Mouse (Mus musculus): Measurements from ENCODE around the gene Ythdf1. TPM values are rescaled to one million over a fixed set of nuclear protein-coding genes. Genes with fewer than 3 reads are reported as not detected.

The Ythdf1 gene
- polyA plus RNA-seq, 1 experiment from 2014 or later: 52.0 TPM

- Histone ChIP-seq H3K9me3 (no peaks in the 10 kb centered on the region), H3K4me2 (peak overlapping the region; percentile 56), H3K9ac (peak overlapping the region; percentile 98), H3K36me3 (replicated peaks) (no peaks in the 10 kb centered on the region), H3K4me3 (peak overlapping the region; percentile 87), H3K27me3 (replicated peaks) (no peaks in the 10 kb centered on the region), H3K27ac (peak overlapping the region; percentile 98), H3K4me1 (peaks cover 49% of the 10 kb centered on the region)
- 2% methylated on average over 26 of the region's 29 CpGs for WGBS
- ATAC-seq (replicated peaks): peak; percentile 4
These were observed 30.2 kb downstream of the Ythdf1 start for GRCm38 (mm10) chr2:180890422-180891074.

- Histone ChIP-seq H3K4me3 (peak overlapping the region; percentile 87; the same call in 1 of the 2 replicates), H3K9me3 (no peaks in the 10 kb centered on the region), H3K36me3 (replicated peaks) (no peaks in the 10 kb centered on the region), H3K4me2 (peak overlapping the region; percentile 56), H3K27ac (peak overlapping the region; percentile 98), H3K27me3 (replicated peaks) (no peaks in the 10 kb centered on the region), H3K9ac (peak overlapping the region; percentile 98; the same call in 1 of the 2 replicates), H3K4me1 (peaks cover 43% of the 10 kb centered on the region)
- no peak for ATAC-seq (replicated peaks)
- WGBS: 11% methylated on average over 4 of the region's 4 CpGs
These were observed 30.8 kb downstream of the Ythdf1 start for GRCm38 (mm10) chr2:180889921-180890280.

GRCm38 (mm10) chr2:180889271-180889920, 31.4 kb downstream of the Ythdf1 start:
- Histone ChIP-seq H3K27ac (peak overlapping the region; percentile 98), H3K27me3 (replicated peaks) (no peaks in the 10 kb centered on the region), H3K4me1 (peaks cover 43% of the 10 kb centered on the region), H3K4me2 (peak overlapping the region; percentile 56), H3K4me3 (peak overlapping the region; percentile 17), H3K36me3 (replicated peaks) (no peaks in the 10 kb centered on the region), H3K9me3 (no peaks in the 10 kb centered on the region), H3K9ac (peak overlapping the region; percentile 38)
- no peak for ATAC-seq (replicated peaks)
- 2% methylated on average over 19 of the region's 19 CpGs for WGBS

- Histone ChIP-seq H3K4me2 (no peak overlapping the region), H3K9me3 (no peaks in the 10 kb centered on the region), H3K36me3 (replicated peaks) (no peaks in the 10 kb centered on the region), H3K27me3 (replicated peaks) (no peaks in the 10 kb centered on the region), H3K9ac (no peak overlapping the region), H3K4me3 (no peak overlapping the region), H3K27ac (no peak overlapping the region), H3K4me1 (peaks cover 38% of the 10 kb centered on the region)
- ATAC-seq (replicated peaks): no peak
- WGBS: 76% methylated on average over 5 of the region's 5 CpGs
These were observed 35.5 kb downstream of the Ythdf1 start for GRCm38 (mm10) chr2:180885270-180885669.

GRCm38 (mm10) chr2:180881281-180881680, 39.5 kb downstream of the Ythdf1 start:
- H3K27me3 ChIP-seq (replicated peaks): no peaks in the 10 kb centered on the region
- H3K4me2 ChIP-seq: no peak overlapping the region
- no peak overlapping the region for H3K4me3 ChIP-seq
- H3K27ac ChIP-seq: no peak overlapping the region
- no peaks in the 10 kb centered on the region for H3K36me3 ChIP-seq (replicated peaks)
- no peak overlapping the region for H3K9ac ChIP-seq
- WGBS: 79% methylated on average over 9 of the region's 9 CpGs
- H3K9me3 ChIP-seq: no peaks in the 10 kb centered on the region
- no peak for ATAC-seq (replicated peaks)
- peaks cover 27% of the 10 kb centered on the region for H3K4me1 ChIP-seq

GRCm38 (mm10) chr2:180879365-180880067, 41.2 kb downstream of the Ythdf1 start:
- Histone ChIP-seq H3K9me3 (no peaks in the 10 kb centered on the region), H3K4me2 (peak overlapping the region; percentile 17), H3K4me1 (peaks cover 27% of the 10 kb centered on the region), H3K36me3 (replicated peaks) (no peaks in the 10 kb centered on the region), H3K9ac (no peak overlapping the region), H3K27me3 (replicated peaks) (no peaks in the 10 kb centered on the region), H3K4me3 (no peak overlapping the region), H3K27ac (peak overlapping the region; percentile 74)
- 25% methylated on average over 7 of the region's 7 CpGs for WGBS
- peak; percentile 92 for ATAC-seq (replicated peaks)

- H3K4me1 ChIP-seq: peaks cover 4% of the 10 kb centered on the region; the same call in 1 of the 2 replicates
- H3K9me3 ChIP-seq: no peaks in the 10 kb centered on the region
- H3K4me2 ChIP-seq: no peak overlapping the region
- no peaks in the 10 kb centered on the region for H3K36me3 ChIP-seq (replicated peaks)
- no peak for ATAC-seq (replicated peaks)
- no peaks in the 10 kb centered on the region for H3K27me3 ChIP-seq (replicated peaks)
- H3K27ac ChIP-seq: peak overlapping the region; percentile 58
- no peak overlapping the region for H3K4me3 ChIP-seq
- 51% methylated on average over 3 of the region's 3 CpGs for WGBS
- no peak overlapping the region for H3K9ac ChIP-seq
These were observed 50.7 kb downstream of the Ythdf1 start for GRCm38 (mm10) chr2:180870006-180870405.

- Histone ChIP-seq H3K9me3 (no peaks in the 10 kb centered on the region), H3K4me2 (no peak overlapping the region), H3K27me3 (replicated peaks) (no peaks in the 10 kb centered on the region), H3K36me3 (replicated peaks) (no peaks in the 10 kb centered on the region), H3K4me1 (peaks cover 16% of the 10 kb centered on the region), H3K4me3 (no peak overlapping the region), H3K9ac (no peak overlapping the region), H3K27ac (peak overlapping the region; percentile 69)
- ATAC-seq (replicated peaks): peak; percentile 35
- 31% methylated on average over 12 of the region's 12 CpGs for WGBS
These were observed 59.2 kb downstream of the Ythdf1 start for GRCm38 (mm10) chr2:180861561-180861960.

- Histone ChIP-seq H3K9ac (no peak overlapping the region), H3K4me1 (peaks cover 44% of the 10 kb centered on the region), H3K4me2 (no peak overlapping the region), H3K27me3 (replicated peaks) (no peaks in the 10 kb centered on the region), H3K4me3 (no peak overlapping the region), H3K27ac (no peak overlapping the region), H3K9me3 (no peaks in the 10 kb centered on the region), H3K36me3 (replicated peaks) (no peaks in the 10 kb centered on the region)
- 38% methylated on average over 8 of the region's 8 CpGs for WGBS
- ATAC-seq (replicated peaks): peak; percentile 57
These were observed 63.6 kb downstream of the Ythdf1 start for GRCm38 (mm10) chr2:180857121-180857520.

- H3K9ac ChIP-seq: peak overlapping the region; percentile 19; the same call in 1 of the 2 replicates
- peak overlapping the region; percentile 46 for H3K4me2 ChIP-seq
- WGBS: 3% methylated on average over 13 of the region's 13 CpGs
- H3K4me3 ChIP-seq: peak overlapping the region; percentile 11; the same call in 1 of the 2 replicates
- no peaks in the 10 kb centered on the region for H3K27me3 ChIP-seq (replicated peaks)
- no peaks in the 10 kb centered on the region for H3K9me3 ChIP-seq
- ATAC-seq (replicated peaks): peak; percentile 76
- peak overlapping the region; percentile 83 for H3K27ac ChIP-seq
- H3K4me1 ChIP-seq: peaks cover 28% of the 10 kb centered on the region
- H3K36me3 ChIP-seq (replicated peaks): no peaks in the 10 kb centered on the region
These were observed 65.7 kb downstream of the Ythdf1 start for GRCm38 (mm10) chr2:180855005-180855544.

Measured in midbrain, embryonic 15.5 days (tissue).